Mouse (Mus musculus) urinary bladder, adult 18-20 months (tissue): ENCODE data around the gene 5430419D17Rik.

Experiments
- DNase-seq, 2 experiments: peaks; one replicate each; pipeline ENCODE4 v3.0.0; 2022; ENCODE audit warnings: low spot score in 2 of 2, mixed read lengths in 2 of 2

5430419D17Rik gene

DNA sequence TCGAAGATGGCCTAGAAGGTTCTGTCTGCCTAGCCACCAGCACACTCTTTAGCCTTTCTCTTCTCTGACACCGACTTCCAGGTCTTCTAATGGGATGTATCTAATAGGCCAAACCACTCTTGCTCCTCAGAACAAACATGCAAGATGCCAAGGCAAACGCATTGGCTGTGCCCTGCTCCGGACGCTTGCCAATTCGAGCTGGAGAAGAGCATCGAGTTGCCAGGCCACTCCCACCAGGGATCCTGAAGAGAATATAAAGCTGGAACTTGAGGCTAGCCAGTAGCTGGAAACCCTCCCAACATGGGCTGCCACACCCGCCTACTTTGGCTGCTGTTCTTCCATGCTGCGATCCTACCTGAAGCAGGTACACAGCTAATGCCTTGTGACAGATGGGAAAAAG, at the start of gene 5430419D17Rik:
5430419D17Rik (plus strand) TSS at position 282 of the 400 bp plus-strand sequence.
- no peak for DNase-seq

GRCm38 (mm10) chr7:131130021-131130420, 44.2 kb upstream of the 5430419D17Rik start:
- no peak for DNase-seq

GRCm38 (mm10) chr7:131133181-131133580, 41.0 kb upstream of the 5430419D17Rik start:
- DNase-seq, result no peak

DNA sequence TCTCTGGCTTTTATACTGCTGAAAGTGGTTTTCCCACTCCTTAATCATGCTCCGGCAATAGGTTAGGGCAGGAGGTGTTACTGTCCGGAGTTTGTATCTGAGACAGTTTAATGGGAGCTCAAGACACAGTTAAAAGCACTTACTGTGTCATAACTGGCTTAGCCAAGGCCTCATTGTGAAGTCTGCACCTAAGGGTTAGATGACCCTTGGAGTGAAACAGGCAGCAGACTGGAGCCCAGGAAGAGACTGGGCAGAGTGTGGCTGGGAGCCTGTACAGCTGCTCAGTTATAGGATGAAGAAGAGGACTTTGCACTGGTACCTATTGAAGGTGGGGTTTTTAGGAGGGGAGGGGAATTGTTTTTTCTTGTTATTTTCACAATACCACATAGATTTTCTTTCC, 28.0 kb upstream of the 5430419D17Rik start, which contains the start of gene 4933402N03Rik:
4933402N03Rik (minus strand) TSS at position 101 of the 400 bp plus-strand sequence.
- DNase-seq, result no peak

DNA sequence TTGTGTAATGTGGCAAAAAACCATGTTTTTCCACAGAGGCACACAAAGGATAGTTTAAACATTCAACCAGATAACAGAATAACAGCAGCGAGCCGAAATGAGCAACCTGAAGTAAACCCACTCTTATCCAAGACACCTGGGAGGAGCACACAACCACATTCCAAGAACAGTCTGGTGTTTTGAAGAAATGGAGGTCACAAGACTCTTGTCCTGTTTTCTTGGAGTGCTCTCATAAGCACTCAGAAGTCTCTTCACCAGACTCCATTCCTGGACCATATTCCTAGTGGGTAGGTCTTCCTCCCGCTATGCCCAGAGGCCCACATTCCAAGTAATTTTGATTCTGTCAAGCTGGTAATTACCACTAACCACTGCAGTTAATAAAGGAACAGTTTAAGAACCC, 24.0 kb upstream of the 5430419D17Rik start:
- no peak for DNase-seq

GRCm38 (mm10) chr7:131153044-131153443, 21.2 kb upstream of the 5430419D17Rik start:
- DNase-seq, result no peak

- DNase-seq, result no peak
These were observed 12.0 kb upstream of the 5430419D17Rik start for GRCm38 (mm10) chr7:131162251-131162650.

DNA sequence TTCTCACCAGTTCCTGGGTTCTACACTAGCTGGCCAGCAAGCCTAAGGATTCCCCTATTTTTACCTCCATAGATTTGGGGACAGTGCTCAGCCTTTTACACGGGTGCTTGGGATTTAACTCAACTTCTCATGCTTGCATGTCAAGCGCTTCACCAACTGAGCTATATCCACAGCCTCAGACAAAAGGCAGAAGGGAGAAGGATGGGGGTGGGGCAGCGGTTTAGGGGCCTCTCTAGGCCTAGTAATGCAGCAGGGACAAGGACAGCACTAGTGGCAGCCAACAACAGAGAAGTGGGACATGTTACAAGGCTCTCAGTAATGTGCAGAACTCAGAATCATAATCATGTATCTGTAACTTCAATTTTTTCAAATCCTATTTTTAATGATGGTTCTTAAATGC, 6.4 kb upstream of the 5430419D17Rik start:
- DNase-seq, result no peak

GRCm38 (mm10) chr7:131169099-131169498, 5.1 kb upstream of the 5430419D17Rik start:
- no peak for DNase-seq

- DNase-seq, result no peak
These were observed 8.5 kb downstream of the 5430419D17Rik start for GRCm38 (mm10) chr7:131182685-131183084.

DNA sequence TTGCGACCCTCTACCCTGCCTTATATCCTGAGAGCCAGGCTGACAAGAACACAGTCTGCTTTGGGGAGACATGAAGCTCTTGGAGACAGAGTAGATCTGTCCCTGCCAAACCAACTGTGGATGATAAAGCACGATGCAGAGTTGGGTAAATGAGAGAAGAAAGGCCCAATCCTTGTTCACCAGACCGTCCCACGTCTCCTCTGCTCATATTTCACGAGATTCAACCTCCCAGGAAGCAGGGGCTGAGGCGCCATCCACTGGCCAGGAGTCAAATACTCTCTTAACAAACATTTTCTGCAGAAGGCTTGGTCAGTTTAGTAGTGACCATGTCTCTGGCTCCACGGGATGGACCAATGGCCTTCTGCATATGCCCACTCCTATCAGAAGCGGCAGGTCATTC, 10.1 kb downstream of the 5430419D17Rik start:
- no peak for DNase-seq

- no peak for DNase-seq
These were observed 12.8 kb downstream of the 5430419D17Rik start for GRCm38 (mm10) chr7:131187047-131187446.

DNA sequence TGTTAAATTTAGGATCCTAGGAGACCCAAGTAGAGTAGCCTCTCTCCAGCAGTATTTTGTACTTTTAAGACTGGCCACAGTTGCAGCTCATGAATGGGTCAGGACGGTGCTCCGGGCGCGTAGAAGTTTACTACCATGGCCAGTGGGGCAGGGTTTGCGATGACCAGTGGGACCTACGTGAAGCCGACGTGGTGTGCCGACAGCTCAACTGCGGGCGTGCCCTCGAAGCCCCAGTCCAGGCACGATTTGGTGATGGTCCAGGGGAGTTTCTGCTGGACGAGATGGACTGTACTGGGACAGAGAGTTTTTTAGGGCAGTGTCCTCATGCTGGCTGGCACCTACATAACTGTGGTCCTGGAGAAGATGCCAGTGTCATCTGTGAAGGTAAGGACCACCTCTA, 13.8 kb downstream of the 5430419D17Rik start:
- DNase-seq, result no peak

DNA sequence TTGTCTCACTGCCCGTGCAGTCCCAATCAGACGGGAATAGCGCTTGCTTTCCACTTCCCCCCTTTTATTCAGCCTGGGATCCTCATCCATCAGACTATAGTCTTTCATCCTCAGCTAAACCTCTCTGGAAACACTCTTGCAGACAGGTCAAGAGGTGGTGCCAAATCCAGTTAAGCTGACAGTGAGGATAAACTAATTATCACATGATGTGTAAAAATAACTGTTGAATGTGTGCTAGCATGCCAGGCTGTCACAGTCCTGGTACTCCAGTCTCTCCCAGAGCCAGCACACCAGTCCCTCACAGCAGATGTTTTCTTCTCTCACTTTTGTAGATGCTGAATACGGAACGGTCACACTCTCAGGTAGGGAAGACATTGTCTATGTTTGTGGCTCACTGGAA, 48.9 kb downstream of the 5430419D17Rik start:
- no peak for DNase-seq

GRCm38 (mm10) chr7:131236091-131236490, 61.9 kb downstream of the 5430419D17Rik start:
- no peak for DNase-seq

GRCm38 (mm10) chr7:131244993-131245392, 70.8 kb downstream of the 5430419D17Rik start:
- no peak for DNase-seq

GRCm38 (mm10) chr7:131256841-131257240, 82.6 kb downstream of the 5430419D17Rik start:
- DNase-seq, result no peak

DNA sequence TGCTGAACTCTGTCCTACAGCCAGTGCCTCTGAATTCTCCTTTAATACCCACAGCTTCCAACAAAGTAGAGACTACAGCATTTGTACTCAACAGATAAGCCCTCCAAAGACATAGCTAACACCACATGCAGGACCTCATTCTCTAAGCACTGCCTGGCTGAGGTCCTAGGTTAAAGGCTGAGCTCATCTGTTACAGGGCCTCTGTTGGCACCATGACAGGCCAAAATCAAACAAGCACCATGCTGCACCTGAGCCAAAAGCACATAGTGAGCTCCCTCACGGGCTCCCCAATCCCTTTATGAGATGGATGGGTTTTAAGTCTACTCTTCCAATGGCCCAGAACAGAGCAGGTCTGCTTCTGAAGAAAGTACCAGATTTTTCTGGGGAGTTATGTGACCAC, 83.1 kb downstream of the 5430419D17Rik start:
- no peak for DNase-seq

DNA sequence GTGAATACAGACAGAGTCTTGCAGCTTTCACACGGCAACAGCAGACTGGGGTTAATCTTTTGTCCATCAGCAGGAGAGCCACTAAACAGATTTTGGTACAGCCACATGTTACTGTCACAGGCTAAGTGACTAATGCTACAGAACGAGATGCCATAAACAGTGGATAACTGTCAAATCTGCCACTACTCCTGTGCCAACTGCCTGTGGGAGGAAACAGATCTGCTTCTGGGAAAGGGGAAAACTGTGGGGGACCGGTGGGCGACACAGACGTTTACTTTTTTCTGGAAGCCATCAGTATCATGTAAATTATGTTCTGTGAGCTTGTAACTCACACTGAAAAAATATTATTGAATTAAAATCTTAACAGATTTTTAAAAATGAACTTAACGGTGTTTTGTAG, 86.7 kb downstream of the 5430419D17Rik start:
- no peak for DNase-seq

DNA sequence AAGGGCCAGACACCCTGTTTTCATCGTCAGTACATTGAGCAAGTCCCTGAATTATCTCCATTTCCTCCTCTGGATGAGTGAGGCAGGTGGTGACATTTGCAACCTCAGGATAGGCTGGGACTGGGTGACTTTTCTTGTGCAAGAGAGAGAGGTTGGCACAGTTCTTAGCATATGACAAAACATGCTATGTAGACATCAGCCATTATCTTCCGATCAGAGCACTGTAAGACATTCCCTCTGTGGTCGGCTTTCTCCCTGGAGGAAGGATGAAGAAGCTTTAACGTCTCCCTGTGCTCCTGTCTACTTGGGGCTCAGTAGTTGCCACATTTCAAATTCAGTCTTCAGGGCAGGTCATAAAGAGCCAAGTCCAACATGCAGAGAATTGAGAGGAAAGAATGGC, 90.0 kb downstream of the 5430419D17Rik start:
- no peak for DNase-seq

DNA sequence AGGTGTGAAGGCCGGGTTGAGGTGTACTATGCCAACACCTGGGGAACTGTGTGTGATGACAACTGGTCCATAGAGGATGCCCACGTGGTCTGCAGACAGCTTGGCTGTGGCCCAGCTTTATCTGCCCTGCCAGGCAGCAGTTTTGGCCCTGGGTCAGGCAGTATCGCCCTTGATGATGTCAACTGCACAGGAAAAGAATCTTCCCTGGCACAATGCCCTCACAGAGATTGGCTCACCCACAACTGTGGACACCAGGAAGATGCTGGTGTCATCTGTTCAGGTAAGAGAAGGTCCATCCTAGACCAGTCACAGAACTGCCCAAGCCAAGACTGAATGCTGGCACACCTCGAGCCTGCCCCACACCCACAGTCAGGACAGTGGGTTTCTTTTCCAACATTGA, 91.6 kb downstream of the 5430419D17Rik start:
- DNase-seq, result no peak

GRCm38 (mm10) chr7:131297151-131297550, 122.9 kb downstream of the 5430419D17Rik start:
- DNase-seq, result no peak

GRCm38 (mm10) chr7:131303340-131303739, 129.1 kb downstream of the 5430419D17Rik start:
- no peak for DNase-seq

DNA sequence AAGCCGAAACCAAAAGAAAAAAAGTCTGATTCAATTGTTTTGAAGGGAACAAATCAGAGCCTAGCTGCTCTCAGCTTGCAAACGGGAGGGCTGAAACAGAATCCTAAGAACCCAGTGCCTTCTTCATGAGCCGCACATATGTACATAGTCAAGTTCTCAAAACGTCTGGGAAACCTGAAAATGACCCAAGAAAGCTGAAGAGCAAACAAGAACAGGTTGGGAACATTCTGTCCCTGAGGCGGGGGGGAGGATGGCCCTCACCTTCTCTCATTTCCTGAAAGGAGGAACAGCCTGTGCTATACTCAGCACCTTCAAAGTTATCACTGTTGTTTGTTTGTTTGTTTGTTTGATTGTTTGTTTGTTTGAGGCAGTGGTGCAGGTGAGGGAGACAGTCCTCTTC, 132.5 kb downstream of the 5430419D17Rik start:
- DNase-seq, result no peak
